Mouse (Mus musculus) 3T3-L1 (cell line): ENCODE measurements at regions not wholly inside any gene's neighbourhood (a gene's known extent, or its start where the extent isn't known, plus 50 kb on each side); places are given as distances from the start of the nearest gene placed in this dataset.

Experiments
- DNase-seq: peaks from one replicate; pipeline ENCODE4 v3.0.0-alpha.2; 2015; ENCODE audit warnings: low read depth, low spot score

DNA sequence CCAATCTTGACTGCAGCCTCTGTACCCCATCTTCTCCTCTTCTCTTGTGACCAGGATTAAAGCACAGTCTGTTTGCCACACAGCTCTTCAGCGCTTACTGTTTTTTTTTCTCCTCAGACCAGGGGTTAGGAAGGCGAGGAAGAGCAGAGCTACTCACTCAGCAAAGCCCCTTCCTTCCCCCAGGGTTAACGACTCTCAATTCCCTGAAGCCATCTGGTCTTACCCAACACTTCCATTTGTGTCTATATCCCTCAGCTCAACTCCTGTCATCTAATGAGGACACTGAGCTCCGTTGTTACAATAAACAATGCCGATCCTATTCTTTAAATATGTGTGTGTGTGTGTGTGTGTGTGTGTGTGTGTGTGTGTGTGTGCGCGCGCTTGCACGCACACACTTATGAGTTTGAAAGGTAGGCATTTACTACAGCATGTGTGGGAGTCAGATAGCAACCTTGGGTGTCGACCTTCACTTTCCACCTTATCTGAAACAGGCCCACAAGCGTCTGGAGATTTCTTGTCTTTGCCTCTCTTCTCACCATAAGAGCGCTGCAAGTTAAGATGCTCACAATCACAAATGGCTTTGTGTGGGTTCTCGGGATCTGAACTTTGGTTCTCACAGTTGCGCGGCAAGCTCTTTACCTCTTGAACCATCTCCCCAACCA, 79.3 kb upstream of the Six2 start:
- DNase-seq = no peak

GRCm38 (mm10) chr17:85766556-85766955, 78.5 kb upstream of the Six2 start:
- DNase-seq = no peak

GRCm38 (mm10) chr17:85758581-85759098, 70.6 kb upstream of the Six2 start:
- no peak for DNase-seq

DNA sequence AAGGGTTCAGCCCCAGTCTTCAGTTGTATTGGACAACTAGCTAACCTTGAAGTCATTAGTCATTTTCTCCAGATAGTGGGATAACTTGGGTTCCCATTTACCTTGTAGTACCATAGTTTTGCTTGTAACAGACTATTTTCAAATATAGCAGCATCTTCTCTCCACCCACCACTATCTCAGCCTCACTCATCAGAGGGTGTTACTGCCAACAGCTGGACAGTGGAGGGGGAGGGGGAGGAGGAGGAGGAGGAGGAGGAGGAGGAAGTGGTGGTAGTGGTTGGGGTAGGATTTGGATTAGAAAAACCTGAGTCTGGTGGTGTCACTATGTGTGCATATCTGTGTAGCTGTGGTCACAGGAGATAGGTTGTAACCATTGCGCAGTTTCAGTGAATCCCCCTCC, 69.6 kb upstream of the Six2 start:
- DNase-seq = no peak

- no peak for DNase-seq
Measured at GRCm38 (mm10) chr17:85755557-85755956, 67.5 kb upstream of the Six2 start.

DNA sequence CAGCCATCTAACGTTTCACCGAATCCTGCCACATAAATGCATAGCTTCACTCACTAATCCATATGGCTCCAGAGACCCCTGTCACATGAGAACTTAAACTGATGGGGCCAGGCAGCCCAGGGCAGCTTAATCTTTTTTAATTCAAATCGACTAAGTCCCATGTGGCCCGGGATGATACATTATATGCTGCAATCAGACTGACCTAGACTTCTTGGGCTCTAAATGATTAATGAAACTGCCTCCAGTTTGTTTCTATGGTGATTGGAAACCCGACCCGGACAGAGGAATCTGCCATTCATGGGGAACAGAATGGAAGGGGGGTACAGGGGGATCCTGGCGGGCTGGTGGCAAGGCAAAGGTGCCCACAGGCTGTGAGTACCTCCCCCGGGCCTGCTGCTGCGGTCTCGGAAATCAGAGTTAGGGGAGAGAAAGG, 60.6 kb upstream of the Six2 start:
- DNase-seq = no peak

DNA sequence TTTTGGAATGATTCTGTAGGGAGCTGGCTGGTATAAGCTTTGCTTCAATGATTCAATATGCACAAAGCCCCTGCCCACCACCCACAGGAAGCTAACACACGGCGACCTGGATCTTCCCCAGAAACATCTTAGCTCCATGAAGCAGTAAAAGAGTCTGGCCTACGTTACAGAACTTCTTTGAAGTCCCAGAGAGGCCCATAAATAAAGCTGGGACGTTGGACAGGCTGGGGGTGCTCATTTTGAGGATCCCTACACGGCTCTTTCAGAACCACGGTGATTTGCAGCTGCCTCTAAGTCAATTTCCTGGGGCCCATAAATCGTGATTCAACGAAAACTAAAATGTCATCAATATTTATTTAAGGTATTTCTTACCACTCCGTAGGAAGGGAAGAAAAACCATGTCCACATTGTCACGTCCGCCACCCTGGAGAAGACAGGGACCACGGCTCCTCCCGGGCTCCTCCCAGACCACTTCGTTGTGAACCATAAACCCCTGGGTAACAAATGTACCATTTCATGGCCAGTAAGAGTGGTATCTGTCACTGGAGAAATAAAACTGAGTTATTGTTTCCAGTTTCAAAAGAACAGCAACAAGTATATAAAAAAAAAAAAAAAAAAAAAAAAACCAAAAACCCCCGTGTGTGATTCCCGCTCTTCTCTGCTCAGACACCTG, 60.0 kb upstream of the Six2 start:
- no peak for DNase-seq
